Mouse (Mus musculus): ENCODE results near the gene Traf3ip1. TPM values are rescaled to one million over a fixed set of nuclear protein-coding genes. Genes with fewer than 3 reads are reported as not detected.
A peak's percentile ranks its signal among the peaks of the same experiment; 100 is the strongest.

Gene Traf3ip1
- polyA plus RNA-seq, 1 experiment = 20.0 TPM

DNA sequence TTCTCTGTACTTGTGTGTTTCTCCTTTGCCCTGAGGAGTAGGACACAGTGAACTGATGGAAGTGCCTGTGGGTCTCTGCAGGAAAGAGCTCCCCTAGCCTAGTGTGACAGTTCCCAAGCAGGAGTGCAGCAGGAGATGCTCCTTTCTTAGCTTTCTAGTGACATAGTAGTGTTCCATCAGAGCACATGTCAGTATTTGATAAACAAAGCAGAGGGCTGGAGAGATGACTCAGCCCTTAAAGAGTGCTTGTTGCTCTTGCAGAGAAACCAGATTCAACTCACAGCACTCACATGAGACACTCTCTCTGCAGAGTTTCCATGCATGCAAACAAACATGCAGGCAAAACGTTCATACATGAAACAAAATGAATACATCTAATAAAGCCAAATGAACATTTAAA, 50.8 kb downstream of the Traf3ip1 start:
- 93% methylated on average over 1 of the region's 1 CpGs for whole genome bisulfite sequencing
- Histone ChIP-seq H3K4me3 (replicated peaks; ENCODE audit: insufficient read depth, low read depth, low read length) (no peak overlapping the region), H3K27me3 (ENCODE audit: control insufficient read depth, insufficient read depth, low read length) (no peaks in the 10 kb centered on the region), H3K27ac (ENCODE audit: insufficient read depth, low read length) (no peak overlapping the region), H3K4me1 (ENCODE audit: control insufficient read depth, insufficient read depth, low read length) (peaks cover 5% of the 10 kb centered on the region; the same call in 1 of the 2 replicates)
- TF ChIP-seq POLR2A (IDR thresholded peaks at IDR 0.05; ENCODE audit: borderline replicate concordance, insufficient read depth, low read length) = no peak
- TF ChIP-seq CTCF (IDR thresholded peaks at IDR 0.05; ENCODE audit: borderline replicate concordance, insufficient read depth, low read depth, low read length) = no peak
- DNase-seq = no peak

DNA sequence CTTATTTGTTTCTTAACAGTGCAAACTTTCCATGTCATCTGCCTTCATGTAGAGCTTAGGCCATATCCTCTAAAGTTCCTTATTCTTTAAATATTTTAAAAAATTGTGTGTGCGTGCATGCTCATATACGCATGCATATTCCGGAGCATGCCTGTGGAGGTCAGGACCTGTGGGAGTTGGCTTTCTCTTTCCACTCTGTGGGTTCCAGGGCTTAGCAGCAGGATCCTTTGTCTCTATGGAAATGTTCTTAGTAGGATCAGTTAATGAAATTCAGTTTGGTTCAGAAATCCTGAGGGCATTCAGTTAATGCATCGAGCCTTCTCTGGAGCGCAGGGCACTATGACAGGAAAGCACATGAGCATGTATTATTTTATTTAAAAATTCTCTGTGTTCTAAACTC, 53.1 kb downstream of the Traf3ip1 start:
- Histone ChIP-seq H3K4me1 (ENCODE audit: control insufficient read depth, insufficient read depth, low read length) (no peaks in the 10 kb centered on the region), H3K4me3 (replicated peaks; ENCODE audit: insufficient read depth, low read depth, low read length) (no peak overlapping the region), H3K27ac (ENCODE audit: insufficient read depth, low read length) (no peak overlapping the region), H3K27me3 (ENCODE audit: control insufficient read depth, insufficient read depth, low read length) (no peaks in the 10 kb centered on the region)
- TF ChIP-seq CTCF (IDR thresholded peaks at IDR 0.05; ENCODE audit: borderline replicate concordance, insufficient read depth, low read depth, low read length) (no peak), POLR2A (IDR thresholded peaks at IDR 0.05; ENCODE audit: borderline replicate concordance, insufficient read depth, low read length) (no peak)
- WGBS = 69% methylated on average over 5 of the region's 5 CpGs
- DNase-seq = no peak

DNA sequence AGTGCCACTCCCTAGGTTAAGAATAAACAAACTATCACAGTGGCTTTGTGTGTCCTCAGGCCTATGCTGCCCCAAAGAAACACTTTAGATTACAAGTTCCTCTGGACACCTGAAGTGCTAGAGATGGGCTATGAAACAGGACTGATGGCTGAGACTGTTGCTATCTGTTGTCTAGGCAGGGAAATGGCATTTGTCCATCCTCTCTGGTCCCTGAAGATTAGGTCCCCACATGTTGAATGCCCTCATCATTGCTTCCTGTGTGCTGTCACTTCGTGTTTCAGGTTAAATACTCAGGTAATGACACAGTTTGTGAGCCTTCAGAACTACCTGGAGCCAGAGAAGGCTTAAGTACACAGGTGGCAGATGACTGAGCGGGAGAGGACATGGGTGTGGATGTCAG, 54.6 kb downstream of the Traf3ip1 start:
- Histone ChIP-seq H3K27ac (ENCODE audit: insufficient read depth, low read length) (no peak overlapping the region), H3K4me3 (replicated peaks; ENCODE audit: insufficient read depth, low read depth, low read length) (no peak overlapping the region), H3K27me3 (ENCODE audit: control insufficient read depth, insufficient read depth, low read length) (no peaks in the 10 kb centered on the region), H3K4me1 (ENCODE audit: control insufficient read depth, insufficient read depth, low read length) (no peaks in the 10 kb centered on the region; the same call in 1 of the 2 replicates)
- no peak for DNase-seq
- no peak for TF ChIP-seq CTCF (IDR thresholded peaks at IDR 0.05; ENCODE audit: borderline replicate concordance, insufficient read depth, low read depth, low read length)
- TF ChIP-seq POLR2A (IDR thresholded peaks at IDR 0.05; ENCODE audit: borderline replicate concordance, insufficient read depth, low read length) = no peak
- WGBS = 87% methylated on average over 2 of the region's 2 CpGs

DNA sequence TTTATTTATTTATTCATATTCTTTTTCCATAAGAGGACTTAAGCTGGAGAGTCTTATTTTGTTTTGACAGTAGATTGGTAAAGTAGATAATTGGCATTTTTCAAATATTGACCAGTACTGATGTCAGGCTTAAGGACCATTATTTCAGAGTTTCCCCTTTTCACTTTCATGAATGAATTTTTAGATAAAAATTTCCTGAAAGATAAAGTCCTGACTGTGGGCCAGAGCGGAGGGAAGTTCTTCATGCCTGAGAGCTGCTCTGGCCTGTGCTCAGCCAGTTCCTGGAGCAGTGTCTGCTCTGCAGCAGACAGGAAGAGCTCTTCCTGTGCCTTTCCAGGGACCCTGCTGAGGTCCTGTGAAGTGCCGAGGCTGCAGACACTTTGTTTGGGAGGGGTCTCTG, 62.7 kb downstream of the Traf3ip1 start:
- 66% methylated on average over 2 of the region's 2 CpGs for WGBS
- Histone ChIP-seq H3K4me3 (replicated peaks; ENCODE audit: insufficient read depth, low read depth, low read length) (no peak overlapping the region), H3K27me3 (ENCODE audit: control insufficient read depth, insufficient read depth, low read length) (no peaks in the 10 kb centered on the region), H3K4me1 (ENCODE audit: control insufficient read depth, insufficient read depth, low read length) (peaks cover 8% of the 10 kb centered on the region), H3K27ac (ENCODE audit: insufficient read depth, low read length) (no peak overlapping the region)
- no peak for TF ChIP-seq POLR2A (IDR thresholded peaks at IDR 0.05; ENCODE audit: borderline replicate concordance, insufficient read depth, low read length)
- no peak for TF ChIP-seq CTCF (IDR thresholded peaks at IDR 0.05; ENCODE audit: borderline replicate concordance, insufficient read depth, low read depth, low read length)
- no peak for DNase-seq

DNA sequence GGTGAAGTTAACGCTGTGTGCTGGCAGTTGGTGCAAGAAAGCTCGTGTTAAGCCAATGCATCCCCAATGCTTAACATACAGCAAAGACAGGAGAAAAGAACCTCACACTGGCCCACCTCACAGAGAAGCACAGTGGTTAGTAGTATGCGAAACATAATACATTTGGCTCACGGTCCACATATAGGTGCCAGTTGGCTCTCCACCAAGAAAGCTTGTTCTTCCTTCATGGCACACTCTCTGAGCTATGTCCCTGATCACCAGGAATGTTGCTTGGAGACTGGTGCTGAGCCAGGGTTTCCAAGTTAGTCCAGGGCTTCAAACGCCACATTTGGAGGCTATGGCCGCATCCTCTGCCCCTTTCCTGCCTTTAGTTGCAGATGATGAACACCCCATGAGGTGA, 66.8 kb downstream of the Traf3ip1 start:
- H3K27ac ChIP-seq (ENCODE audit: insufficient read depth, low read length) = no peak overlapping the region
- H3K4me1 ChIP-seq (ENCODE audit: control insufficient read depth, insufficient read depth, low read length) = no peaks in the 10 kb centered on the region; the same call in 1 of the 2 replicates
- no peak overlapping the region for H3K4me3 ChIP-seq (replicated peaks; ENCODE audit: insufficient read depth, low read depth, low read length)
- DNase-seq = no peak
- TF ChIP-seq POLR2A (IDR thresholded peaks at IDR 0.05; ENCODE audit: borderline replicate concordance, insufficient read depth, low read length) = no peak
- no peak for TF ChIP-seq CTCF (IDR thresholded peaks at IDR 0.05; ENCODE audit: borderline replicate concordance, insufficient read depth, low read depth, low read length)
- WGBS = 28% methylated on average over 6 of the region's 6 CpGs
- H3K27me3 ChIP-seq (ENCODE audit: control insufficient read depth, insufficient read depth, low read length) = no peaks in the 10 kb centered on the region

DNA sequence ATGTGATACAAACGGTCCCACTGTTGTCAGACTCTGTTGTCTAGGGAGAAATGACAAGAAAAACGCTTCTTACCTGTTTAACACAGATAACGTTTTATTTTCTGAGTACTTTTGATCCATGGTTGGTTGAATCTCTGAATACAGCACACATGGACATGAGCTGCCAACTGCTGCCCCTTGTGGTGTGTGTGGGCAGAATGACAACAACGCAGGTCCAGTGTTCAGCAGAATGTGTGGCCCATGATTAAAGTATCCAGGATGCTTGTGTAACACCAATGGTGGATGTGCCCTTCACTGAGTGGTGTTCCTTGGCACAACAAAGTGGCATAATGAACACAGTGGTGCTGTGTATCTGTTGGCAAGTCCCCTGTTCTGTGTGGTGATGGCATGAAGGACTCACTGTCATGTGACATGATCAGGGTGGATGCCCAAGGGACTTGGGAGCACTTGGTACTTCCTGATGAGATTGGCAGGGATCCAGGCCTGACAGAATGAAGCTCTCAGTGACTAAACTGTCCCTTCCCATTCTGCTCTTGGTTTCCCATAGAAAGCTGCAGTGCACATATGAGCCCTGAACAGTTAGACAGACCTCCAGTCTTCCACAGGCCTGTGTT, 68.6 kb downstream of the Traf3ip1 start:
- no peak for DNase-seq
- 61% methylated on average over 4 of the region's 4 CpGs for WGBS

DNA sequence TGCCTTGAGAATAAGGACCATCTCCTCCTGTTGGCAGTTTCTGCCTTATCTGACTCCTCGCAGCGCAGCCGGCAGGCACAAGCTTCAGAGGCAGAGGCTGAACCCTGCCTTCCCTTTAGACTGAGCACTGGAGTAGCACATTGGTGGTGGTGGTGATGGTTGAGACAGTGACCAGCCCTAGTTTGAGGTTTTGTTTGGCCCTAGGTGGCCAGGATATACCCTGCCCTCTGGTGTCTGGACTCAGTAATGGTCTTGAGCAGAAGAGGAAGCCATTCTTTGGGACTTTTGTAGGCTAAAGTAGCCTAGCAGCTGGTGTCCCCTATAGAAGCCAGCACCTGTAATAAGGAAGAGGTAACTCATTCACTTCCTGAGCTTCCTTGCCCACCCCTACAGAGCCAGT, 69.6 kb downstream of the Traf3ip1 start:
- no peaks in the 10 kb centered on the region for H3K27me3 ChIP-seq (ENCODE audit: control insufficient read depth, insufficient read depth, low read length)
- DNase-seq = no peak
- no peaks in the 10 kb centered on the region; the same call in 1 of the 2 replicates for H3K4me1 ChIP-seq (ENCODE audit: control insufficient read depth, insufficient read depth, low read length)
- TF ChIP-seq CTCF (IDR thresholded peaks at IDR 0.05; ENCODE audit: borderline replicate concordance, insufficient read depth, low read depth, low read length) (no peak), POLR2A (IDR thresholded peaks at IDR 0.05; ENCODE audit: borderline replicate concordance, insufficient read depth, low read length) (no peak)
- WGBS = 86% methylated on average over 3 of the region's 3 CpGs
- no peak overlapping the region for H3K27ac ChIP-seq (ENCODE audit: insufficient read depth, low read length)
- no peak overlapping the region for H3K4me3 ChIP-seq (replicated peaks; ENCODE audit: insufficient read depth, low read depth, low read length)

More for the DNA sequence above, 68.6 kb downstream of the Traf3ip1 start:
- Histone ChIP-seq H3K27ac (ENCODE audit: insufficient read depth, low read length) (no peak overlapping the region), H3K27me3 (ENCODE audit: control insufficient read depth, insufficient read depth, low read length) (no peaks in the 10 kb centered on the region), H3K4me3 (replicated peaks; ENCODE audit: insufficient read depth, low read depth, low read length) (no peak overlapping the region), H3K4me1 (ENCODE audit: control insufficient read depth, insufficient read depth, low read length) (no peaks in the 10 kb centered on the region; the same call in 1 of the 2 replicates)
- TF ChIP-seq POLR2A (IDR thresholded peaks at IDR 0.05; ENCODE audit: borderline replicate concordance, insufficient read depth, low read length) (no peak), CTCF (IDR thresholded peaks at IDR 0.05; ENCODE audit: borderline replicate concordance, insufficient read depth, low read depth, low read length) (peak; percentile 24; the same call in 1 of the 2 replicates)

DNA sequence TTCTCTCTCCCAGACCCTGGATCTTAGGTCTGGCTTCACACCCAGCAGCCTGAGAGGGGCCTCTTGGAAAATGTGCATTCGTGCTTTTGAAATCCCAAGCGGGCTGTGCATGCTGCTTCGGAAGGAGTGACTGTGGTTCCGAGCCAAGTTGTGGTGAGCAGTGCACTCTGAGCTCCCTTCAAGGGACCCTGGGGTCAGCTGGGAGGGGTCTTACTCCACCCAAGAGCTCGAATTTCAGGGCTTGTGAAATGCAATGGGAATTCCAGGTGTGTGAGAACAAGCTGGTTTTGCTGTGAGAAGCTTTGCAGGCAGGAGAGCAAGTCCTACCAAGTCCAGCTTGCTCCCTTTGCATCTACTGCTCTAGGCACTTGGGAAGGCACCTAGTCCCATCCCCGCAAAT, 70.2 kb downstream of the Traf3ip1 start:
- no peak overlapping the region for H3K27ac ChIP-seq (ENCODE audit: insufficient read depth, low read length)
- H3K4me3 ChIP-seq (replicated peaks; ENCODE audit: insufficient read depth, low read depth, low read length) = no peak overlapping the region
- no peaks in the 10 kb centered on the region; the same call in 1 of the 2 replicates for H3K4me1 ChIP-seq (ENCODE audit: control insufficient read depth, insufficient read depth, low read length)
- 60% methylated on average over 6 of the region's 6 CpGs for WGBS
- no peak for DNase-seq
- no peak for TF ChIP-seq CTCF (IDR thresholded peaks at IDR 0.05; ENCODE audit: borderline replicate concordance, insufficient read depth, low read depth, low read length)
- no peak for TF ChIP-seq POLR2A (IDR thresholded peaks at IDR 0.05; ENCODE audit: borderline replicate concordance, insufficient read depth, low read length)
- H3K27me3 ChIP-seq (ENCODE audit: control insufficient read depth, insufficient read depth, low read length) = no peaks in the 10 kb centered on the region
